Mouse (Mus musculus) lung, postnatal 0 days (tissue): ENCODE measurements around the gene Cfap157.

Experiments
- CTCF ChIP-seq: IDR thresholded peaks from 2 replicates; pipeline ENCODE4 v1.5.1; 2016; ENCODE audit warnings: antibody characterized with exemption, mild to moderate bottlenecking
- EP300 ChIP-seq: IDR thresholded peaks from 2 replicates; pipeline ENCODE4 v1.6.1; 2016; ENCODE audit warnings: antibody characterized with exemption, mild to moderate bottlenecking, control low read depth

DNA sequence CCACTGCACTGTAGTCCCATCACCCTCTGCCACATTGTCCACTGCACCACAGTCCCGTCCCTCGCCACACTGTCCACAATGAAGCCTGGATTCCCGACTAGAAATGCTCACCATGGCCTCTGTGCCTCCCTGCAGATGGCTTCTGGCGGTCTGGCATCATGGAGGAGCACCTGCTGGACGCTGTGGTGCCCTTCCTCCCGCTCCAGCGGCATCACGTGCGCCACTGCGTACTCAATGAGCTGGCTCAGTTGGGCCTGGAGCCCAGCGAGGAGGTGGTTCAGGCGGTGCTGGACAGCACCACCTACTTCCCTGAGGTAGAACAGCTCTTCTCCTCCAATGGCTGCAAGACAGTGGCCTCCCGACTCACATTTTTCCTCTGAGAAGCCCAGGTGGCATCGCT is 22.9 kb downstream of the Cfap157 start:
- no peak for TF ChIP-seq EP300
- TF ChIP-seq CTCF = no peak
